Mouse (Mus musculus) ES-E14 (cell line): ENCODE measurements around the gene Echdc3. TPM values are rescaled to one million over a fixed set of nuclear protein-coding genes. Genes with fewer than 3 reads are reported as not detected.

ENCODE experiments used
- DNase-seq: peaks from one replicate; pipeline ENCODE4 v3.0.0-alpha.2; 2013; ENCODE audit warnings: low read depth, low spot score
- H3K27ac ChIP-seq: 2 replicates; pipeline ENCODE4 v1.5.1; 2012; ENCODE audit warnings: low read depth, mild to moderate bottlenecking, low read length, moderate library complexity, mixed read lengths; ENCODE audit not compliant: poor library complexity, insufficient read depth, severe bottlenecking
- H3K36me3 ChIP-seq: 2 replicates; pipeline ENCODE4 v1.6.1; 2012; ENCODE audit warnings: mild to moderate bottlenecking, low read length, moderate library complexity, mixed read lengths; ENCODE audit not compliant: control insufficient read depth, poor library complexity, insufficient read depth, severe bottlenecking
- H3K4me1 ChIP-seq, 2 experiments: fragments of 150-350 bp in 1 of 2; sonication (generic) in 1 of 2; 2 replicates each; pipeline ENCODE4 v1.6.1; 2012; ENCODE audit warnings: low read length in 2 of 2, mild to moderate bottlenecking in 1 of 2, mixed read lengths in 1 of 2; ENCODE audit not compliant: control insufficient read depth in 2 of 2, insufficient read depth in 2 of 2, poor library complexity in 1 of 2
- H3K4me3 ChIP-seq, 2 experiments: fragments of 150-350 bp in 1 of 2; sonication (generic) in 1 of 2; 2 replicates each; pipeline ENCODE4 v1.5.1; 2012; ENCODE audit warnings: low read length in 2 of 2, low read depth in 1 of 2, mild to moderate bottlenecking in 1 of 2, mixed read lengths in 1 of 2; ENCODE audit not compliant: insufficient read depth in 1 of 2, poor library complexity in 1 of 2, severe bottlenecking in 1 of 2
- H3K9ac ChIP-seq: 2 replicates; pipeline ENCODE4 v1.6.1; 2012; ENCODE audit warnings: low read depth, mild to moderate bottlenecking, low read length, mixed read lengths; ENCODE audit not compliant: poor library complexity, insufficient read depth, severe bottlenecking
- H3K9me3 ChIP-seq: fragments of 150-350 bp; sonication (generic); 2 replicates; pipeline ENCODE4 v1.6.1; 2012; ENCODE audit warnings: low read depth, mild to moderate bottlenecking, low read length; ENCODE audit not compliant: control insufficient read depth, insufficient read depth
- CHD2 ChIP-seq: IDR thresholded peaks from 2 replicates; pipeline ENCODE4 v1.6.1; 2014; ENCODE audit warnings: mild to moderate bottlenecking, low read depth, low read length, inconsistent platforms
- HCFC1 ChIP-seq: IDR thresholded peaks from 2 replicates; pipeline ENCODE4 v1.6.1; 2012; ENCODE audit warnings: low read length, inconsistent platforms, borderline replicate concordance; ENCODE audit not compliant: insufficient read depth
- MAFK ChIP-seq: IDR thresholded peaks from 2 replicates; pipeline ENCODE4 v1.6.1; 2014; ENCODE audit warnings: mild to moderate bottlenecking, low read depth, low read length, inconsistent platforms; ENCODE audit not compliant: insufficient read depth
- ZC3H11A ChIP-seq: IDR thresholded peaks from 2 replicates; pipeline ENCODE4 v1.6.1; 2012; ENCODE audit warnings: low read depth, mild to moderate bottlenecking, inconsistent platforms, low read length, borderline replicate concordance
- ZNF384 ChIP-seq: IDR thresholded peaks from 2 replicates; pipeline ENCODE4 v1.6.1; 2012; ENCODE audit warnings: low read depth, low read length, inconsistent platforms
- in situ Hi-C, 2 experiments: fragments of 600-800 bp; cut with MboI; formaldehyde crosslinking; loops; one replicate each; pipeline ENCODE4 v1.15.1; 2025; ENCODE audit warnings: low sequenced_read_pairs in 2 of 2, inconsistent platforms in 1 of 2; ENCODE audit not compliant: unreplicated experiment in 2 of 2
- total RNA-seq: library from RNA; depleted of rRNA; stranded (reverse); fragments of 300-350 nt; gene quantifications from 2 replicates; pipeline ENCODE4 v1.2.3, GENCODE M21; 2012

Echdc3 gene
- total RNA-seq, 1 experiment = 2.0 TPM

DNA sequence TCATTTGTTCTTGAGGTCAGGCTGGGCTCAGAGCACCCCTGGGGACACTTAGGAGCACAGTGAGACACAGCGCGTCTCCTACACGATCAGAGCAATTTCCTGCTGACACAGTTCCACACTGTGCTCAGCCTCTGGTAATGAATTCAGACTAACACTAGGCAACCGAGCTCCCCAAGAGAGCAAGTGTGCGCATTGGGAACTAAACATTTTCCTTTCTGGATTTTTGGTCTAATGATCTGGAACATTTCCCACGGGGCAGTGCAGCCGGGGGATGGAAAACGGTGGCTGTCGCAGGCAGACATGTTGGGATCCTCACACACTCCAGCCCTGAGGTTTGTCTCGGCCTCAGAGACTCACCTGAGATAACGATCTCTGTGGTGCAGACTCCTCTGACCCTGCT lies 25.4 kb downstream of the Echdc3 start:
- Histone ChIP-seq H3K4me1 (no peaks in the 10 kb centered on the region), H3K9ac (no peak overlapping the region), H3K27ac (no peak overlapping the region), H3K9me3 (no peaks in the 10 kb centered on the region), H3K4me3 (no peak overlapping the region), H3K36me3 (no peaks in the 10 kb centered on the region)
- TF ChIP-seq ZNF384 (no peak), CHD2 (no peak), MAFK (no peak), ZC3H11A (no peak), HCFC1 (no peak)
- in situ Hi-C loops = no loop called here
- no peak for DNase-seq

DNA sequence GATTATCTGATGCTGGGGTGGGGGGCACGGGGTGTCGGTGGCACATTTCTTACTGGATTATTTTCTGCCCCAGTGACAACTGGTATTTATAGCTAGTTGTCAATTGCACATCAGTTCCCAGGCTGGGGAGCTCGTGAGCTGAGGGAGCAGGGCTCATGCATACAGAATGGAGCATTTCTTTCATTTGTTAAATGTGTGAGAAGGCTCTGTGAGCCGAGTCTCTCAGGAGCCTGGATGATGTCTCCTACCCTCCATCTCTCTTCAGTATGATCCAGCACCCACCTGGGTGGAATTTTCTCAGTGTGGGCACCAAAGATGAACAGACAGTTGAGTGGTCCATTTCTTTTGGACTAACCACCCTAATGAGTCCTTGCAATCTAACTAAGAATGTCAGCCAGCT lies 25.9 kb downstream of the Echdc3 start:
- Histone ChIP-seq H3K4me1 (no peaks in the 10 kb centered on the region), H3K4me3 (no peak overlapping the region), H3K36me3 (no peaks in the 10 kb centered on the region), H3K27ac (no peak overlapping the region), H3K9ac (no peak overlapping the region), H3K9me3 (no peaks in the 10 kb centered on the region)
- in situ Hi-C loops = no loop called here
- DNase-seq = no peak
- TF ChIP-seq ZC3H11A (no peak), HCFC1 (no peak), MAFK (no peak), ZNF384 (no peak), CHD2 (no peak)

DNA sequence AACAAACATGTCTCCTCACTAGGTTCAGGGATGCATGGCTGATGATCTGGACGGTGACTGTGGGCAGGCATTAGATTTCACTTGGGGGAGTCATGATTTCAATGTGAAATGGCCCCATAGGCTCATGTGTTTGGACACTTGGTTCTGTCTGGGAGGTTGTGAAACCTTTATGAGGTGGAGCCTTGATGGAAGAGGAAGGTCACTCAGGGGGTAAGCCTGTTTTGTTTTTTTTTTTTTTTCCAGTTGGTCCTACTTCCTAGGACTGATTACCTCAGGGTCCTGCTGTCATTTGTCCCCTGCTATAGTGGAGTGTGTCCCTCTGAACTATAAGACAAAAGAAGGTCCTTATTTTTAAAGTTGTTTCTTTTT lies 33.1 kb downstream of the Echdc3 start:
- Histone ChIP-seq H3K36me3 (no peaks in the 10 kb centered on the region), H3K4me3 (no peak overlapping the region), H3K9me3 (no peaks in the 10 kb centered on the region), H3K9ac (no peak overlapping the region), H3K4me1 (no peaks in the 10 kb centered on the region), H3K27ac (no peak overlapping the region)
- in situ Hi-C loops = no loop called here
- no peak for DNase-seq
- TF ChIP-seq ZNF384 = no peak
- no peak for TF ChIP-seq MAFK
- no peak for TF ChIP-seq ZC3H11A

DNA sequence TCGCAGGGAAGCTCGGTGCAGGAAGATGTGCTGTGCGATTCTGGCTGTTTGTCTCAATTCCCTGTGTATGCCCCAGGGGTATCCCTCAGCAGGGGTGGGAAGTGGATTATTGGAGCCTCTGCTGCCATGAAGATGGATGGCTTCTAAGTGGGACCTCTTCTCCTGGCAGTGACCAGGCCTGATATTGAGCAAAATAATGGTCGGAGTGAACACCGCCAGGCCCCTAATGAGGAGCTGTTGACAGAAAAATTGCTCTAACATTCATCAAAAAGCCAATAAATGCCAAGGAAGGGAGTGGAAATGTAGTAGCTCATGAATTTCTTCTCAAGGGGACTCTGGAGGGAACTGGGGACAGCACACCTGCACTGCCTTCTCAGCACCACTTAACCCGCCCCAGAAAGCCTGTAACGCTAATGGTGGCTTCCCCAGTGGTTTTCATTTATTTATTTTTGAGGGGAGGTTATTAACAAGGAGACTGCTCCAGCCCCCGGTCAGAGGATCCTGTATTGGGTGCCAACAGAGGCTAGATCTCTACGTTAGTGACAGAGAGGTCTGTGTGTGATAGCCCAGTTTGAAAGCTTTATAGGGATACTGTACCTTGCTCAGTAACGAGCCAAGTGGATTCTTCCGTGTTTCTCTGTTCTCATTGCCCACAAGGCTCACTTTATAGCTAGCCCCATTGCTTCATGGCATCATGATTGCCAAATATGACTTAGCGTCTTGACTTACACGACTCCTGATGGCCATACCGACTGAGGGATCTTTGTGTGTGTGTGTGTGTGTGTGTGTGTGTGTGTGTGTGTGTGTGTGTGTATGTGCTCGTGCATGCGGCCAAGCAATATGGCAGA lies 33.7 kb downstream of the Echdc3 start:
- no peak for DNase-seq
- no peak for TF ChIP-seq CHD2
- no peak for TF ChIP-seq HCFC1
- no peaks in the 10 kb centered on the region for H3K4me1 ChIP-seq

DNA sequence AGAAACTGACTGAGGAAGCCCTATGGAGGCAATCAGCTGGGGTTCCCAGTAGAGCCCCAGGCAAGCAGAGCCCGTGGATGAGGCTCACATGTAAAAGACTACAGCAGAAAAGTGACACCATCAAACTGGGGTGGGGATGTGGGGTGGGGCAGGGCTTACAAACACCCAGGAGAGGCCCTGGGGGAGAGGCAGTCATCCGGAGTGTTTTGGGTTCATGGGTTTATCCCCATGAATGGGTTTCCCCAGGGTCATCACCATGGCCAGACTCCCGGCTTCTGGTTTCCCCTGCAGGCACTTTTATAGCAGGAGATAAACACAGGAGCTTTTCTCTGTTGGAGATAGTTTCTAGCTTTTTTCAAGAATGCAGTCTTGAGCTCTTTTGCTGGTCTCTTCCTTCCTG lies 39.8 kb downstream of the Echdc3 start:
- in situ Hi-C loops = no loop called here
- no peak overlapping the region; the same call in 1 of the 2 replicates for H3K27ac ChIP-seq
- no peaks in the 10 kb centered on the region for H3K4me1 ChIP-seq
- no peak overlapping the region for H3K4me3 ChIP-seq
- H3K9me3 ChIP-seq = no peaks in the 10 kb centered on the region
- H3K36me3 ChIP-seq = no peaks in the 10 kb centered on the region
- no peak overlapping the region for H3K9ac ChIP-seq
- no peak for TF ChIP-seq ZC3H11A
- no peak for TF ChIP-seq CHD2
- no peak for TF ChIP-seq HCFC1
- no peak for TF ChIP-seq MAFK
- no peak for TF ChIP-seq ZNF384
- no peak for DNase-seq

More for the DNA sequence above, 33.7 kb downstream of the Echdc3 start:
- no peak overlapping the region for H3K4me3 ChIP-seq
- in situ Hi-C loops = no loop called here
- H3K9ac ChIP-seq = no peak overlapping the region
- no peaks in the 10 kb centered on the region for H3K9me3 ChIP-seq
- no peak overlapping the region for H3K27ac ChIP-seq
- no peaks in the 10 kb centered on the region for H3K36me3 ChIP-seq
